Comparison of ENCODE assay signal across 19 mouse cellular contexts in genomic region chr10:96586881-96587217, GRCm38 (mm10). TPM values are rescaled to one million over a fixed set of nuclear protein-coding genes. Genes with fewer than 3 reads are reported as not detected.
DNase-seq lines count a peak whose midpoint lies in the region; ATAC-seq and TF ChIP-seq lines count a peak whose summit lies in the region.
"Had no signal": no experiment of that assay in that cellular context is flagged by ENCODE, and none has a peak within 500 bp of the region (broad histone marks: within the 10 kb centered on the region; RNA-seq: fewer than 3 reads in every experiment).

No protein-coding gene starts in this region.

- peak; percentile 79 for DNase-seq in midbrain, embryonic 11.5 days (ENCODE audit: low spot score, missing footprints)
- no peak for DNase-seq in midbrain, embryonic 10.5 days (ENCODE audit: low spot score)
- DNase-seq in embryonic facial prominence, embryonic 14.5 days (ENCODE audit: low spot score), result peak; percentile 31
- DNase-seq in limb, embryonic 11.5 days (ENCODE audit: low spot score), result peak; percentile 41
- DNase-seq in stomach, postnatal 0 days (ENCODE audit: low spot score), result no peak
- DNase-seq in gastrocnemius, adult 2 months, result no peak
- DNase-seq in thymus, adult 18-20 months, result no peak
- DNase-seq: adrenal gland, adult 2 months; cerebellum, adult 11-12 months; gastrocnemius, postnatal 25 days; kidney, adult 8-10 months; kidney, postnatal 25 days; lung, postnatal 10 days; thymus, postnatal 36 days had no signal

- no peak overlapping the region for H3K27ac ChIP-seq in midbrain, embryonic 11.5 days (ENCODE audit: low read depth, low read length)
- H3K27ac ChIP-seq in midbrain, embryonic 10.5 days (replicated peaks), result no peak overlapping the region
- H3K27ac ChIP-seq in embryonic facial prominence, embryonic 14.5 days (replicated peaks; ENCODE audit: low read depth, low read length), result peak overlapping the region; percentile 70
- H3K27ac ChIP-seq in limb, embryonic 11.5 days (replicated peaks; ENCODE audit: low read depth, low read length), result peak overlapping the region; percentile 75
- no peak overlapping the region for H3K27ac ChIP-seq in stomach, postnatal 0 days (replicated peaks)
- H3K27ac ChIP-seq in gastrocnemius, adult 2 months, result no peak overlapping the region
- H3K27ac ChIP-seq: hindbrain, embryonic 15.5 days; liver, embryonic 12.5 days; neural tube, embryonic 13.5 days had no signal

- H3K4me2 ChIP-seq in midbrain, embryonic 11.5 days, result no peak overlapping the region
- peak overlapping the region; percentile 43 for H3K4me2 ChIP-seq in embryonic facial prominence, embryonic 14.5 days (ENCODE audit: low read depth, low read length)
- H3K4me2 ChIP-seq in limb, embryonic 11.5 days (ENCODE audit: low read depth, severe bottlenecking), result no peak overlapping the region
- peak overlapping the region; percentile 20; the same call in 1 of the 2 replicates for H3K4me2 ChIP-seq in stomach, postnatal 0 days (replicated peaks; ENCODE audit: low read depth)
- H3K4me2 ChIP-seq: hindbrain, embryonic 15.5 days; liver, embryonic 12.5 days; neural tube, embryonic 13.5 days had no signal

- no peaks in the 10 kb centered on the region for H3K36me3 ChIP-seq in midbrain, embryonic 11.5 days (ENCODE audit: control insufficient read depth, insufficient read depth, low read length)
- H3K36me3 ChIP-seq in midbrain, embryonic 10.5 days, result no peaks in the 10 kb centered on the region
- no peaks in the 10 kb centered on the region for H3K36me3 ChIP-seq in embryonic facial prominence, embryonic 14.5 days (ENCODE audit: control insufficient read depth, insufficient read depth, low read length)
- H3K36me3 ChIP-seq in limb, embryonic 11.5 days (ENCODE audit: control insufficient read depth, insufficient read depth, low read length), result no peaks in the 10 kb centered on the region
- H3K36me3 ChIP-seq in stomach, postnatal 0 days (ENCODE audit: control insufficient read depth, insufficient read depth, low read length), result no peaks in the 10 kb centered on the region
- H3K36me3 ChIP-seq: hindbrain, embryonic 15.5 days; liver, embryonic 12.5 days; neural tube, embryonic 13.5 days had no signal

- no peaks in the 10 kb centered on the region for H3K9me3 ChIP-seq in midbrain, embryonic 11.5 days (ENCODE audit: control insufficient read depth, low read length)
- H3K9me3 ChIP-seq in midbrain, embryonic 10.5 days (replicated peaks), result no peaks in the 10 kb centered on the region
- no peaks in the 10 kb centered on the region for H3K9me3 ChIP-seq in embryonic facial prominence, embryonic 14.5 days (ENCODE audit: control insufficient read depth, low read length)
- H3K9me3 ChIP-seq in limb, embryonic 11.5 days (ENCODE audit: control insufficient read depth, low read length), result no peaks in the 10 kb centered on the region
- H3K9me3 ChIP-seq in stomach, postnatal 0 days (ENCODE audit: control insufficient read depth, low read length), result no peaks in the 10 kb centered on the region
- H3K9me3 ChIP-seq: hindbrain, embryonic 15.5 days; liver, embryonic 12.5 days; neural tube, embryonic 13.5 days had no signal

- TF ChIP-seq CTCF in stomach, postnatal 0 days (IDR thresholded peaks at IDR 0.05; ENCODE audit: low read depth), result no peak
- TF ChIP-seq CTCF in gastrocnemius, adult 2 months (IDR thresholded peaks at IDR 0.05), result no peak

- no peak for ATAC-seq in midbrain, embryonic 11.5 days (ENCODE audit: low FRiP score)
- ATAC-seq in embryonic facial prominence, embryonic 14.5 days (ENCODE audit: low read depth), result no peak; the same call in 1 of the 2 replicates
- peak; percentile 69; the same call in 1 of the 2 replicates for ATAC-seq in limb, embryonic 11.5 days (ENCODE audit: insufficient number of reproducible peaks, low FRiP score, low TSS enrichment, low read depth)
- ATAC-seq in stomach, postnatal 0 days (ENCODE audit: low FRiP score, low TSS enrichment), result no peak
- ATAC-seq in monocyte, adult 5-6 weeks (replicated peaks; ENCODE audit: insufficient number of reproducible peaks, low FRiP score, low TSS enrichment, poor library complexity, severe bottlenecking), result no peak
- ATAC-seq: liver, embryonic 12.5 days had no signal

- H3K4me1 ChIP-seq in midbrain, embryonic 11.5 days (ENCODE audit: control insufficient read depth, insufficient read depth, low read length), result no peaks in the 10 kb centered on the region
- peaks cover 3% of the 10 kb centered on the region; the same call in 1 of the 2 replicates for H3K4me1 ChIP-seq in midbrain, embryonic 10.5 days
- peaks cover 4% of the 10 kb centered on the region; the same call in 1 of the 2 replicates for H3K4me1 ChIP-seq in embryonic facial prominence, embryonic 14.5 days (ENCODE audit: control insufficient read depth, insufficient read depth, low read length)
- H3K4me1 ChIP-seq in limb, embryonic 11.5 days (ENCODE audit: control insufficient read depth, insufficient read depth, low read length), result peaks cover 9% of the 10 kb centered on the region; the same call in 1 of the 2 replicates
- H3K4me1 ChIP-seq in stomach, postnatal 0 days (replicated peaks; ENCODE audit: control insufficient read depth, insufficient read depth), result no peaks in the 10 kb centered on the region
- H3K4me1 ChIP-seq: hindbrain, embryonic 15.5 days; liver, embryonic 12.5 days; neural tube, embryonic 13.5 days had no signal

- WGBS in midbrain, embryonic 11.5 days, result 84% methylated on average over 4 of the region's 4 CpGs
- WGBS in midbrain, embryonic 10.5 days, result 85% methylated on average over 4 of the region's 4 CpGs
- WGBS in embryonic facial prominence, embryonic 14.5 days, result 39% methylated on average over 4 of the region's 4 CpGs
- 26% methylated on average over 4 of the region's 4 CpGs for WGBS in limb, embryonic 11.5 days
- 58% methylated on average over 4 of the region's 4 CpGs for WGBS in stomach, postnatal 0 days

- H3K4me3 ChIP-seq in midbrain, embryonic 11.5 days (ENCODE audit: low read depth, low read length), result no peak overlapping the region
- H3K4me3 ChIP-seq in midbrain, embryonic 10.5 days, result no peak overlapping the region
- H3K4me3 ChIP-seq in embryonic facial prominence, embryonic 14.5 days (ENCODE audit: low read depth, low read length), result 0 out of 2 replicates have a peak overlapping the region, but pooled peaks have one; percentile 6
- no peak overlapping the region for H3K4me3 ChIP-seq in limb, embryonic 11.5 days (ENCODE audit: low read depth, low read length)
- H3K4me3 ChIP-seq in stomach, postnatal 0 days (ENCODE audit: low read depth, low read length), result no peak overlapping the region
- H3K4me3 ChIP-seq in gastrocnemius, adult 2 months, result no peak overlapping the region
- H3K4me3 ChIP-seq: hindbrain, embryonic 15.5 days; liver, embryonic 12.5 days; neural tube, embryonic 13.5 days had no signal

- intact Hi-C loops in gastrocnemius, adult 2 months (cut with DNase I), result no loop called here

- no peaks in the 10 kb centered on the region for H3K27me3 ChIP-seq in midbrain, embryonic 11.5 days (ENCODE audit: control insufficient read depth, insufficient read depth, low read length)
- no peaks in the 10 kb centered on the region for H3K27me3 ChIP-seq in midbrain, embryonic 10.5 days (ENCODE audit: low read depth, poor library complexity, severe bottlenecking)
- H3K27me3 ChIP-seq in embryonic facial prominence, embryonic 14.5 days (replicated peaks; ENCODE audit: control insufficient read depth, insufficient read depth, low read length), result no peaks in the 10 kb centered on the region
- H3K27me3 ChIP-seq in limb, embryonic 11.5 days (ENCODE audit: control insufficient read depth, insufficient read depth, low read length), result no peaks in the 10 kb centered on the region
- no peaks in the 10 kb centered on the region for H3K27me3 ChIP-seq in stomach, postnatal 0 days (ENCODE audit: control insufficient read depth, insufficient read depth, low read length)
- H3K27me3 ChIP-seq: CH12.LX; hindbrain, embryonic 15.5 days; liver, embryonic 12.5 days; neural tube, embryonic 13.5 days had no signal

- no peak for TF ChIP-seq EP300 in stomach, postnatal 0 days (optimal IDR thresholded peaks at IDR 0.05)

- no peak overlapping the region for H3K9ac ChIP-seq in midbrain, embryonic 11.5 days (ENCODE audit: low read length)
- H3K9ac ChIP-seq in embryonic facial prominence, embryonic 14.5 days (ENCODE audit: low read depth, low read length), result no peak overlapping the region
- H3K9ac ChIP-seq in limb, embryonic 11.5 days (ENCODE audit: low read length), result no peak overlapping the region
- no peak overlapping the region for H3K9ac ChIP-seq in stomach, postnatal 0 days (ENCODE audit: low read length)
- H3K9ac ChIP-seq: hindbrain, embryonic 15.5 days; liver, embryonic 12.5 days; neural tube, embryonic 13.5 days had no signal

RNA-seq across cellular contexts. Expression of gene Btg1, which starts 30.0 kb away (rescaled TPM):
- polyA plus RNA-seq in midbrain, embryonic 11.5 days (2014; fragmentation: Nextera tagmentation; extraction: Ambion mirVana), result 44.7 and 47.5 TPM in 2 replicates
- polyA plus RNA-seq in midbrain, embryonic 10.5 days (2016; fragmentation: Nextera tagmentation; extraction: Ambion mirVana), result 30.5 and 38.9 TPM in 2 replicates
- 83.2 and 87.3 TPM in 2 replicates for polyA plus RNA-seq in embryonic facial prominence, embryonic 14.5 days (2014; fragmentation: Nextera tagmentation; extraction: Ambion mirVana)
- 49.8 and 50.8 TPM in 2 replicates for polyA plus RNA-seq in limb, embryonic 11.5 days (2014; fragmentation: Nextera tagmentation; extraction: Ambion mirVana)
- polyA plus RNA-seq in stomach, postnatal 0 days (2015; fragmentation: Nextera tagmentation; extraction: Ambion mirVana), result 59.8 and 63.0 TPM in 2 replicates
- 595 to 720 TPM (median 610 TPM) in 3 replicates for total RNA-seq in monocyte, adult 5-6 weeks (2017)
- 10 to 100 TPM; 12.8 to 15.0 TPM for total RNA-seq in gastrocnemius, adult 2 months (2021)

Comparison
In these comparisons a context has a peak if more than half of its experiments do, and no peak if none do; other contexts are left out.
1. DNase-seq: peak in midbrain, embryonic 11.5 days (single experiment), embryonic facial prominence, embryonic 14.5 days (single experiment) and limb, embryonic 11.5 days (single experiment); none in midbrain, embryonic 10.5 days (single experiment), stomach, postnatal 0 days (single experiment), gastrocnemius, adult 2 months (single experiment) and thymus, adult 18-20 months (0 of 2).
2. H3K27ac ChIP-seq: peak in embryonic facial prominence, embryonic 14.5 days (single experiment) and limb, embryonic 11.5 days (single experiment); none in midbrain, embryonic 11.5 days (single experiment), midbrain, embryonic 10.5 days (single experiment), stomach, postnatal 0 days (single experiment) and gastrocnemius, adult 2 months (single experiment).
3. H3K4me2 ChIP-seq: peak in embryonic facial prominence, embryonic 14.5 days (single experiment) and stomach, postnatal 0 days (single experiment); none in midbrain, embryonic 11.5 days (single experiment) and limb, embryonic 11.5 days (single experiment).